Mouse (Mus musculus): ENCODE measurements around the gene Hnrnpa3.
A peak's percentile ranks its signal among the peaks of the same experiment; 100 is the strongest.
"Not testable (repeated sequence)": the region's sequence is repeated elsewhere in the genome, so short reads cannot be mapped to it uniquely, and the experiment has no call there.

Gene Hnrnpa3

GRCm38 (mm10) chr2:75637055-75637304 lies 22.1 kb upstream of the Hnrnpa3 start:
- DNase-seq (ENCODE audit: low spot score in 2 of 2) = not testable (repeated sequence)

- DNase-seq (ENCODE audit: low spot score in 2 of 2) = no peak
These were observed 21.7 kb upstream of the Hnrnpa3 start for GRCm38 (mm10) chr2:75637361-75637760.

GRCm38 (mm10) chr2:75637822-75638221 lies 21.2 kb upstream of the Hnrnpa3 start:
- not testable (repeated sequence) for DNase-seq (ENCODE audit: low spot score in 2 of 2)

- not testable (repeated sequence) for DNase-seq (ENCODE audit: low spot score in 2 of 2)
These were observed 19.5 kb upstream of the Hnrnpa3 start for GRCm38 (mm10) chr2:75639535-75639934.

GRCm38 (mm10) chr2:75642312-75642711 lies 16.7 kb upstream of the Hnrnpa3 start:
- DNase-seq (ENCODE audit: low spot score in 2 of 2) = not testable (repeated sequence)

- DNase-seq (ENCODE audit: low spot score in 2 of 2) = no peak
These were observed 16.1 kb upstream of the Hnrnpa3 start for GRCm38 (mm10) chr2:75642795-75643550.

GRCm38 (mm10) chr2:75643950-75644349 lies 15.1 kb upstream of the Hnrnpa3 start:
- DNase-seq (ENCODE audit: low spot score in 2 of 2) = no peak

GRCm38 (mm10) chr2:75645251-75645650 lies 13.8 kb upstream of the Hnrnpa3 start:
- no peak for DNase-seq (ENCODE audit: low spot score in 2 of 2)

- no peak for DNase-seq (ENCODE audit: low spot score in 2 of 2)
These were observed 8.6 kb upstream of the Hnrnpa3 start for GRCm38 (mm10) chr2:75650437-75650836.

GRCm38 (mm10) chr2:75653150-75653549 lies 5.9 kb upstream of the Hnrnpa3 start:
- DNase-seq (ENCODE audit: low spot score in 2 of 2) = no peak

- no peak for DNase-seq (ENCODE audit: low spot score in 2 of 2)
These were observed 4.4 kb upstream of the Hnrnpa3 start for GRCm38 (mm10) chr2:75654679-75655078.

- DNase-seq (ENCODE audit: low spot score in 2 of 2) = no peak
These were observed 2.1 kb upstream of the Hnrnpa3 start for GRCm38 (mm10) chr2:75656924-75657323.

- DNase-seq (ENCODE audit: low spot score in 2 of 2) = no peak
These were observed 962 bp upstream of the Hnrnpa3 start for GRCm38 (mm10) chr2:75657907-75658691.

- DNase-seq (ENCODE audit: low spot score in 2 of 2) = peak; percentile 86 to 89
These were observed 534 bp downstream of the Hnrnpa3 start for GRCm38 (mm10) chr2:75659629-75659960.

- no peak for DNase-seq (ENCODE audit: low spot score in 2 of 2)
These were observed 1.3 kb downstream of the Hnrnpa3 start for GRCm38 (mm10) chr2:75660255-75660948.

- DNase-seq (ENCODE audit: low spot score in 2 of 2) = no peak
These were observed 2.0 kb downstream of the Hnrnpa3 start for GRCm38 (mm10) chr2:75661106-75661505.

GRCm38 (mm10) chr2:75669491-75670445 lies 10.7 kb downstream of the Hnrnpa3 start:
- no peak for DNase-seq (ENCODE audit: low spot score in 2 of 2)

- DNase-seq (ENCODE audit: low spot score in 2 of 2) = no peak
These were observed 11.6 kb downstream of the Hnrnpa3 start for GRCm38 (mm10) chr2:75670446-75671336.

- DNase-seq (ENCODE audit: low spot score in 2 of 2) = no peak
These were observed 12.2 kb downstream of the Hnrnpa3 start for GRCm38 (mm10) chr2:75671337-75671660.

GRCm38 (mm10) chr2:75672561-75672960 lies 13.5 kb downstream of the Hnrnpa3 start:
- no peak for DNase-seq (ENCODE audit: low spot score in 2 of 2)

GRCm38 (mm10) chr2:75676567-75676966 lies 17.5 kb downstream of the Hnrnpa3 start:
- no peak for DNase-seq (ENCODE audit: low spot score in 2 of 2)

All from spleen, postnatal 14 days (tissue).